Mouse (Mus musculus) urinary bladder, postnatal 25 days (tissue): ENCODE results near the gene Tmem44.
"Not testable (repeated sequence)": the region's sequence is repeated elsewhere in the genome, so short reads cannot be mapped to it uniquely, and the experiment has no call there.

ENCODE experiments used
- DNase-seq: peaks from one replicate; pipeline ENCODE4 v3.0.0; 2022; ENCODE audit warnings: low spot score

Tmem44 gene

DNA sequence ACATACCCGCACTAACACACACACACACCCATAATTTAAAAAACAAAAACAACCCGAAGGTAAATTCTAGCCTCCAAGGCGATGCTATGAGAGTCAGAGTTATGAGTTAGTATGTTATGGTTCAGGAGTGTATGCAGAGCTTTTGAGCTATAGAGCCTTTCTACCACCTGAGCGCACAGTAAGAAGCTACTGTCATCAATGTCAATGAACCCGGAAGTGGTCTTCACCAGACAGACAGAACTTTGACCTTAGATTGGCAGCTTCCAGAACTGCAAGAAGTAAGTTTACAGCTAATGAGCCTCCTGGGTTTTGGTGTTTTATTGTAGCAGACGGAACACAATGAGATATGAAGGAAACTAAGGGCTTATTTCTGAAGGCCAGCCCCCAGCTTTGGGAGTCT lies 55.8 kb downstream of the Tmem44 start:
- DNase-seq = no peak

DNA sequence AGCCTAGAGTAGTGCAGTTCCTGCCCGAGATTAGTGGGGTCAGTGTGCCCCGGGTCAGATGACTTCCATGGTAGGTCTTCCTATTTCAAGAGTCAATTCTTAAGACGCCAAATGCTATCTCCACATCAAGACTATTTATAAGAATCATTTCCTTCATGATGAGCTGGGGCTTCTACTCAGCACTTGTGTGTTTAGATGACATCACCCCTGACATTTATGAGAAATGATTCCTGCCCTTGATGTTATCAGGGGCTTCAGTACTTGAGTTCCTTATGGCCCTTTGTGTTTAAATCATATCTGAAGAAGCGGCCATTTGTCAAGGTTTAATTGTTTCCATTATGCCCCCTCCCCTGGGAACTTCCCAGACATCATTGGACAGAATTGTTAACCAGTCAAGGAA lies 58.9 kb downstream of the Tmem44 start:
- DNase-seq = no peak

DNA sequence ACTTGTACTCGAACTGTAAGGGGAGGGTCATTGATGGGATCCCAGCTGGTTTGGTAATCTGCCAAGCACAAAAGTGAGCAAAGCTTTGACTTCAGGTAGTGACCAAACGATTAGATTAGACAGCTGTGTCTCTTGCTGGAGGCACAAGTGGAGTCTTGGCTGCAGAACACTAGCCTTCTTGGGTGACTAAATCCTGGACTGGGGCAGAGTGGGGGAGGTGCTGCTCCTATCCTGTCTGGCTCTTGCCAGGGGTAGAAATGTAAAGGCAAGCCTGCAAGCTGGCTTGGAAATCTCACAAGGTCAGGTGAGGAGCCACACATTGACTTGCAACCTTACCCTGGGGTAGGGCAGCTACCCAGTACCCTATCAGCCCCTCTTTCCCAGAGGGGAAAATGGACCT lies 59.9 kb downstream of the Tmem44 start:
- no peak for DNase-seq

DNA sequence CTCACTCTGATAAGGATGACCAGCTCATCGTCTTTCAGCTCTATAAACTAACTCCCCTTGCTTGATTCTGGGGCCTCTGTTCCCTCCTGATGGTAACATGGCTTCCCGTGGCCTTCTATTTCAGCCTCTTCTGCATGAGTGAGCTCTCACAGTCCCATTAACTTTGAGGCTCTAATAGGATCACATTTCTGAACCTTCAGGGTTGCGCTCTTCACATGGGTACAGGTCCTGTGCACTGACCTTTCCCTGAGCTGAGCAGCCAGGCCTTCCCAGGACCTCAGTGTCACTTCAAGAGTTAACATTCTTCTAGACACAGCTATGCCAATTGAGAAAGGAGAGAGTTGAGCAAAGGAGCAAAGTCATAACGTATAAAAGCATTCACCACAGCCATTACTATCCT lies 60.3 kb downstream of the Tmem44 start:
- DNase-seq = no peak

DNA sequence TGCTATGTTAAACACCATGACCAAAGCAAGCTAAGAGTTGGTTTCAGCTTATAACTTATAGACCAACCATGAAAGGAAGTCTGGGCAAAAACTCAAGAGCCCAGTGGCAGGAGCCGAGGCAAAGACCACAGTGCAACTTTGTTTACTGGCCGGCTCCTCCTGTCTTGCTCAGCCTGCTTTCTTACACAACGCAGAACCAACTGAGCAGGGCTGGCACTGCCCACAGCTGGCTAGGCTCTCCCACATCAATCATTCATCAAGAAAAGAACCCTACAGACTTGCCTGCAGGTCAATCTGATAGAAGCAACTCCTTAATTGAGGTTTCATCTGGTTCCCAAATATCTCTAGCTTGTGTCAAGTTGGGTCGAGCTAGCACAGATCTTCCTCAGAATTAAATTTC lies 61.0 kb downstream of the Tmem44 start:
- DNase-seq = no peak

DNA sequence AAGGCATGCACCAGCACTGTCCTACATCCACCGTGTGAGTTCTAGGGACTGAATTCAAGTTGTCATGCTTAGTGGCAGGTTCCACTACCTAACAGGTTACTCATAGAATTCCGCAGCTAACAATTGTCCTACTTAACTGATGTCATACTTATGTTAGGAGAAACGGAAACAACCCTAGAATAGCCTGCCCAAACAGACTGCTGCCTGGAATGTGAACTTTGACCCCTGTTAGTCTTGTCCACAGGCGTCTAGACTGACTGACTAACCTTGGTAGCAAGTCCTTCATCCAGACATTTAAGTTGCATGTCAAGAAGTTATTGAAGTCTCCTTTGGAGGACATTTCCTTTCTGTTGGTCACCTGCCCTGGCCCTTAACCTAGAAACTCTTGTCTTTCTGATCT lies 64.1 kb downstream of the Tmem44 start:
- DNase-seq = no peak

DNA sequence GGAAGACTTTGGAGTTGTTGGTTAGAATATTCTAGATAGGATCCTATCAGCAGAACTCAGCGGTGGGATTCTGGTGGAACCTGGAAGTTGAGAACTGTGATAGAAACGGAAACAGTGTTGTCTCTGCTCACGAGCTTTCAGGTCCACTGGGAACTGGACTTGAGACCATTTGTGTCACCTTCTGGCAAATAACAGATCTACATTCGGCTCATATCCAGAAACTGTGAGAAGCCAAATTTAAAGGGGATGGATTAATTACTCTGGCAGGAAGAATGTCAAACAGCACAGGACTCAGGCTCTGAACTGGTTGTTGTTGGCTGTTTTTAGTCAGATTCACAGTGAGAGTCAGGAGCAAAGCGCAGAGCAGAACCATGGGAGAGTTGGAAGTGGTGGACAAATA lies 72.9 kb downstream of the Tmem44 start:
- no peak for DNase-seq

- DNase-seq = no peak
Measured at GRCm38 (mm10) chr16:30477006-30477405, 73.6 kb downstream of the Tmem44 start.

DNA sequence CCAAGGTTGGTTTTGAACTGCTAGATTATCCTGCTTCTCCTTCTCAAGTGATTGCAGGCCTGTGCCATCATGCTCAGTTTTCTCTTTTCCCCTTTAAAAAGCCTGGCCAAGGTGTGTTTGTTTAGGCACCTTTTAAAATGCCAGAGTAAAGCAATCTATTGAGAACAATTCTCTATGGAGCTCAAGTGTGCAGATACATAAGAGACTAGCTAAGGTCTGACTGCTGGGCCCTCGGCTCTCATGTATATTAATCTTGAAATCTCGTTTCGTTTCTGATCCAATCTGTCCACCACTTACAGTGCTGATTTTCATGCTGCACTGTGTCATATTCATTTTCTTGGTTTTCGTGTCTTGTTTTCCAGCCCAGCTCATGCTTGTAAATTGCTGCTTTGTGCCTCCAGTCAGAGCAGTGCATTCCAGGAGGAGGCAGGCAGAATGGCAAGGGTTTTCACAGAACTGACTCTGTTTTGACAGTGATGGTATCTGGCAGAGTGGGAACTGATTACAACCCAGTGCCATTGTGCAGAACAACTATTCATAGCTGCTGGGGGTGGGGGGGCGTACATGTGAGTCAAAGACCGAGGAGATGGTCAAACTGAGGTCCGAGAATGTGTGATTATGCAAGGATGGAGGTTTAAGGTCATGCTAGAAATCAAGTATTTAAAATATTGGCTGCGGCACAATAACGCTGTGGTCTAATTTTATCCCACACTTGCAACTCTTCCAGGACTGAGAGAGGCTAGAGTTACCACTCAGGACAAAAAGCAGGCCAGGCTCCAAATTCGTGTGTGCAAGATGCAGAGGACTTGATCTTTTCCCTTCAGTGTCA lies 74.8 kb downstream of the Tmem44 start:
- DNase-seq = no peak

GRCm38 (mm10) chr16:30472447-30472846 lies 78.2 kb downstream of the Tmem44 start:
- no peak for DNase-seq

GRCm38 (mm10) chr16:30471912-30472311 lies 78.7 kb downstream of the Tmem44 start:
- no peak for DNase-seq

GRCm38 (mm10) chr16:30468944-30469343 lies 81.7 kb downstream of the Tmem44 start:
- no peak for DNase-seq

GRCm38 (mm10) chr16:30465680-30466298 lies 84.9 kb downstream of the Tmem44 start:
- no peak for DNase-seq

DNA sequence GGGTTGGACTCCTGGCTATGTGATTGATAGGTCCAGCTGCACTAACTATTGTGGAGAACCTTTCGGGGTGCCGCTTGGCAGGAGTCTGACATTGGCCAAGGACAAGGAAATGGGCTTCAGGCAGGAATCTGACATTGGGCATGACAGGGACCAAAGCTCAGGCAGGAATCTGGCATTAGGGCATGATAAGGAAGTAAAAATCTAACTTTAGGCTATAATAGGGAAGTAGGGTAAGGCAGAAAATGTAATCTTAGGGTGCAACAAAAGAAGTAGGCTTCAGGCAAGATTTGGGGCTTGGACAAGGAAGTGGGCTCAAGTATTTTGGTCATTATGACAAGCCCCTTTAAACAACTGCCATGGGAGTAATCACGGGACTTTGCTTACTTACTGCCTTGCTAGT lies 85.9 kb downstream of the Tmem44 start:
- not testable (repeated sequence) for DNase-seq
